Mouse (Mus musculus) liver, postnatal 0 days (tissue): ENCODE results near the gene Caskin2. TPM values are rescaled to one million over a fixed set of nuclear protein-coding genes. Genes with fewer than 3 reads are reported as not detected.
"Not testable (repeated sequence)": the region's sequence is repeated elsewhere in the genome, so short reads cannot be mapped to it uniquely, and the experiment has no call there.

Experiments
- ATAC-seq: fragments of 200-750 bp; cut with Nextera tagmentation; 2 replicates; pipeline ENCODE4 v1.8.0; 2017; ENCODE audit warnings: mild to moderate bottlenecking, moderate library complexity
- DNase-seq: peaks from one replicate; pipeline ENCODE4 v3.0.0-alpha.2; 2016
- H3K27ac ChIP-seq: fragments of 300-500 bp; sonication (generic); 2 replicates; pipeline ENCODE4 v1.5.1; 2014; ENCODE audit warnings: antibody characterized with exemption, moderate library complexity, mild to moderate bottlenecking, low read depth
- H3K27me3 ChIP-seq: fragments of 300-500 bp; sonication (generic); 2 replicates; pipeline ENCODE4 v1.6.1; 2014; ENCODE audit warnings: low read length, control low read depth, mixed read lengths; ENCODE audit not compliant: insufficient read depth
- H3K36me3 ChIP-seq: fragments of 300-500 bp; sonication (generic); replicated peaks from 2 replicates; pipeline ENCODE4 v1.6.1; 2014; ENCODE audit warnings: mild to moderate bottlenecking, control low read depth, low read length, moderate library complexity, mixed read lengths; ENCODE audit not compliant: insufficient read depth
- H3K4me1 ChIP-seq: fragments of 300-500 bp; sonication (generic); 2 replicates; pipeline ENCODE4 v1.6.1; 2014; ENCODE audit warnings: antibody characterized with exemption, mild to moderate bottlenecking, control low read depth; ENCODE audit not compliant: insufficient read depth
- H3K4me2 ChIP-seq: fragments of 300-500 bp; sonication (generic); 2 replicates; pipeline ENCODE4 v1.6.1; 2014; ENCODE audit warnings: low read depth, mild to moderate bottlenecking, low read length, moderate library complexity, mixed read lengths
- H3K4me3 ChIP-seq: fragments of 300-500 bp; sonication (generic); 2 replicates; pipeline ENCODE4 v1.5.1; 2014; ENCODE audit warnings: low read depth, low read length
- H3K9ac ChIP-seq: fragments of 300-500 bp; sonication (generic); replicated peaks from 2 replicates; pipeline ENCODE4 v1.6.1; 2014; ENCODE audit warnings: mild to moderate bottlenecking, moderate library complexity
- H3K9me3 ChIP-seq: fragments of 300-500 bp; sonication (generic); 2 replicates; pipeline ENCODE4 v1.6.1; 2016; ENCODE audit warnings: mild to moderate bottlenecking, control low read depth, low read length, mixed read lengths
- CTCF ChIP-seq: sonication (generic); IDR thresholded peaks from 2 replicates; pipeline ENCODE4 v1.5.1; 2016; ENCODE audit warnings: antibody characterized with exemption, low read depth
- EP300 ChIP-seq: IDR thresholded peaks from 2 replicates; pipeline ENCODE4 v1.6.1; 2016; ENCODE audit warnings: antibody characterized with exemption, low read depth, mild to moderate bottlenecking
- WGBS: fragments of 180-500 bp; shearing (Covaris S2); extraction: QIAGEN DNeasy Blood & Tissue Kit; methylation state at CpG from one replicate; pipeline ENCODE4 v1.1.7; 2014; ENCODE audit not compliant: insufficient replicate concordance; 5-methylcytosine and 5-hydroxymethylcytosine counted together
- polyA plus RNA-seq: library from polyadenylated mRNA; unstranded; fragments of >200 nt; fragmentation: Nextera tagmentation; extraction: Ambion mirVana; gene quantifications from 2 replicates; pipeline ENCODE4 v1.2.1, GENCODE M21; 2015

Gene Caskin2
- 3.2 and 3.3 TPM in 2 replicates for polyA plus RNA-seq

DNA sequence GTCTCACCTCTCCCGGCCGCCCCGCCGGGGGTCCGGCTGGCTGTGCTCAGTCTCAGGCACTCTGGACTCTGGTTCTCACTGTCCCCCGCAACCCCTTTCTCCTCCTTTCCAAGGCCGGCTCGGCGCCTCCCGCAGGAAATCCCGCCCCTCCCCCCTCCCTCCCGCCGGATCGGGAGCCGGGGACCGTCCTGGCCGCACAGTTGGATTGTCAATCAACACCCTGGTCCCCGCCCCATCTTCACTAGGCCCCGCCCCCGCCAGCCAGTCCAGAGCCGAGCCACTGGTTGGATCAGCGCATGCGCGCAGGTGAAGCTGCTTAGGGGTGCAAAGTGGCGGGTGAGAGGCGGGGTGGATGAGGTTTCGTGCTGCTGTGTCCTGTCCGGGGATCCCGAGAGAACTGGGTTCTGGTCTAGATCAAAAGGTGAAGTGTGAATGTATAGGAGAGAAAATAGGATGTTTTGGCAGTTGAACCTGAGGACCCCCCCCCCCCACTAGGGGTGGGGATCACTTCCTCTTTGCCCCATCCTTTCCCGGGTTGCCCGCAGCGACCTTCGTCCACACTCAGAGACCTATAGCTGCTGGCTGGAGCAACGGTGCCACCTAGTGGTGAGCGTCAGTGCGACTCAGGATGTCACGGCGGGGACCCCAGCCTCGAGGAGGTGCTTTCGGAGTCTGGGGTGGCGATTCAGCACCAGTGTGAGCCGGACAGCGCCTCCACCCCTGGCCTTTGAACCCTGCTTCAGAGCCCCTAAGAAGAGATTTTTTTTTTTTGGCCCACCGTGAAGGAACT, at the start of gene Caskin2:
TSS of gene Caskin2 (minus strand) at position 133 of the 790 bp plus-strand sequence.
- peak within 1 kb of the TSS; percentile 96 for H3K4me2 ChIP-seq
- TF ChIP-seq CTCF (peak; percentile 98), EP300 (no peak)
- ATAC-seq (peak; percentile 87), DNase-seq (peak; percentile 99)
- no peaks in the 10 kb centered on the region for H3K27me3 ChIP-seq
- peak within 1 kb of the TSS; percentile 82 for H3K27ac ChIP-seq
- H3K4me1 ChIP-seq, result peaks cover 48% of the 10 kb centered on the region
- H3K4me3 ChIP-seq, result peak within 1 kb of the TSS; percentile 91
- WGBS, result 0% methylated on average over 42 of the region's 44 CpGs
- no peaks in the 10 kb centered on the region for H3K36me3 ChIP-seq
- peak within 1 kb of the TSS; percentile 82 for H3K9ac ChIP-seq
- H3K9me3 ChIP-seq, result no peaks in the 10 kb centered on the region

DNA sequence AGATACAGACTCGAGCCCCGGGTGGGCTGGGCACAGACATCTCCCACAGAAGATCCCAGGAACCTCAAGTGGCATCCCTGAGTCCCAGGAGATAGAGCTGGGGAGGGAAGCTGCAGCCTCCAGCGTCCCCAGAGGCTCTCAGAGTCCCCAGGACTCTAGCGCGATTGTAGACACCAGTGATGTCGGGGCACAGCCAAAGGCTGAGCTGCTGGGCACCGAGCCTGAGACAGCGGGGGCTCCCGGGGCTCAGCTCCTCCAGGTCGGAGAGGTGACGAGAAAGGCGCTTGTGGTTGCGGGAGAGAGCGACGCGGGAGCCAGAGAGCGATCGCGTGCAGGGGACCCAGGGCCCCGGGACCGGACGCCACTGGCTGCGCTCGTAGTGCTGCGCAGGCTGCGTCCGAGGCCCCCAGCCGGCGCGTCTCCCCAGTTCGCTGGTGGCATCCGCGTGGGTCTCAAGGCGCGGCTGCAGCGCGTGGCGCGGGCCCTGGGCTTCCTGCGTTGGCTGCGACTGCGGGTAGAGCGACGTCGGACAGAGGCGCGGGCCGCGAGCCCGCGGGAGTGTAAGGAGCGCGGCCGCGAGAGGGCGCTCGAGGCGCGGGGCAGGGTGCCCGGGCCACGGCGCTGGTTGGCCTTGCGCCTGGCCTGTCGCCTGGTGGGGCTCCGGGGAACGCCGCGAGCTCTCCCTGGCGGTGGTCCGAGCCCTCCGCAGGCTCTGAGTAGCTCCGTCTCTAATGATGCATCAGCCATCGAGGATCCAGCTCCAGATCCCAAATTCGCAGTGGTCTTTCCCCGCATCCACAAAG, 45.9 kb upstream of the Caskin2 start:
- Histone ChIP-seq H3K27me3 (peaks cover 35% of the 10 kb centered on the region), H3K9ac (peak overlapping the region; percentile 46), H3K36me3 (peaks cover 4% of the 10 kb centered on the region; the same call in 1 of the 2 replicates), H3K9me3 (no peaks in the 10 kb centered on the region), H3K4me2 (peak overlapping the region; percentile 65), H3K4me1 (peaks cover 13% of the 10 kb centered on the region), H3K4me3 (peak overlapping the region; percentile 34), H3K27ac (no peak overlapping the region)
- TF ChIP-seq EP300, result no peak
- TF ChIP-seq CTCF, result peak; percentile 81
- ATAC-seq (peak; percentile 90), DNase-seq (peak; percentile 91)
- WGBS, result 4% methylated on average over 66 of the region's 75 CpGs

DNA sequence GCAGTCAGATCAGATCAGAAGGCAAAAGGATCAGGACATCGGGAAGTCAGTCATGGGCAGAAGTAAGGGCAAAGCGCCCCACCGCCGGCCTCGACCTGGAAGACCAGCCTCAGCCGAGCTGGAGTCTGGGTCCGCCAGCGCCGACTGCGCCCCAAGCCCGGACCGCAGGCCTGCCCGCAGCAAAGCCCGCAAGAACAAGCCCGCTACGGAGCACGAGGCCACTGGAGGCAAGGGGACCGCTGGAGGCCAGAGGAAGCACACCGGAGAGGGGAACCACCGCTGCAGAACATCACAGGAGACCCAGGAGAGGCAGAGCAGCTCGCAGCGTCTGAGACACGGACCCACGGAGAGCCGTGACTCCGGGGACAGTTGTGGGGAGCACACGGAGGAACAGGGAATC, 44.9 kb upstream of the Caskin2 start, which contains the start of gene Myo15b:
TSS of gene Myo15b (plus strand) at position 53 of the 400 bp plus-strand sequence.
- Histone ChIP-seq H3K27ac (no peak within 1 kb of the TSS), H3K27me3 (peaks cover 35% of the 10 kb centered on the region), H3K4me3 (peak within 1 kb of the TSS; percentile 34), H3K9ac (peak within 1 kb of the TSS; percentile 46), H3K4me2 (peak within 1 kb of the TSS; percentile 65), H3K36me3 (peaks cover 9% of the 10 kb centered on the region), H3K9me3 (no peaks in the 10 kb centered on the region), H3K4me1 (peaks cover 13% of the 10 kb centered on the region)
- WGBS, result 13% methylated on average over 27 of the region's 27 CpGs
- TF ChIP-seq CTCF (no peak), EP300 (no peak)
- ATAC-seq, result no peak
- no peak for DNase-seq

DNA sequence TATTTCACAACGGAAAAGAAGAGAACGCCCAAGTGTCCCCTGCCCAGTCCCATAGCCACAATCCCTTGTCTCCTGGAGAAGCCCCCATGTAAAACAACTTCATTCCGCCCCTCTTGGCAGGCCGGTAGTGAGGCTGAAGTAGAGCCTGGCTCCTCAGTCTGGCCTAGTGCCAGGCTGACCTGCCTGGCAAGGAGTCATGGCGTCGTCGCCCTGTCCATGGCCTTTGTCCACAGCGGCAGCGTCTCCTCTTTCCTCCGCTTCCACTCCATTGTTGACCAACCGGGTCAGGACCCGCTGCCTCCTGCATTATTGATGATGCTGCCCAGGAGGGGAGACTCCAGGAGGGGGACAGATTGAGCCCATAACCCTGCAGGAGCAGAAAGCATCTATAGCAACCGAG, 44.5 kb upstream of the Caskin2 start:
- no peak for DNase-seq
- no peak for ATAC-seq
- peaks cover 35% of the 10 kb centered on the region for H3K27me3 ChIP-seq
- 0 out of 2 replicates have a peak overlapping the region, but pooled peaks have one; percentile 26 for H3K4me2 ChIP-seq
- no peak overlapping the region for H3K4me3 ChIP-seq
- TF ChIP-seq EP300, result no peak
- TF ChIP-seq CTCF, result no peak
- peak overlapping the region; percentile 6; the same call in 1 of the 2 replicates for H3K9ac ChIP-seq
- no peaks in the 10 kb centered on the region for H3K9me3 ChIP-seq
- no peak overlapping the region for H3K27ac ChIP-seq
- H3K4me1 ChIP-seq, result peaks cover 13% of the 10 kb centered on the region
- H3K36me3 ChIP-seq, result peaks cover 13% of the 10 kb centered on the region
- 61% methylated on average over 13 of the region's 13 CpGs for WGBS

DNA sequence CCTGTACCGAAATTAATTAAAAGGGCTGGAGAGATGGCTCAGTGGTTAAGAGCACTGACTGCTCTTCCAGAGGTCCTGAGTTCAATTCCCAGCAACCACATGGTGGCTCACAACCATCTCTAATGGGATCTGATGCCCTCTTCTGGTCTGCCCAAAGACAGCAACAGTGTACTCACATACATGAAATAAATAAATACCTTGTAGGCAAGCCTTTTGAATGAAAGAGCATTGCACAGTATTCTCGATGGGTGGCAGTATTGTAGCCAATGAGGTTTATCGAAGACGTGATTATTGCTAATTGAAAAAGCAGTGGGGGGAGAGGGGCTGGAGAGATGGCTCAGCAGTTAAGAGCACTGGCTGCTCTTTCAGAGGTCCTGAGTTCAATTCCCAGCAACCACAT, 43.7 kb upstream of the Caskin2 start:
- H3K9me3 ChIP-seq, H3K27ac ChIP-seq, DNase-seq, H3K4me2 ChIP-seq, H3K9ac ChIP-seq, H3K4me3 ChIP-seq, ATAC-seq: not testable (repeated sequence)
- peaks cover 18% of the 10 kb centered on the region for H3K36me3 ChIP-seq
- peaks cover 13% of the 10 kb centered on the region for H3K4me1 ChIP-seq
- peaks cover 35% of the 10 kb centered on the region for H3K27me3 ChIP-seq
- 90% methylated on average over 4 of the region's 4 CpGs for WGBS

DNA sequence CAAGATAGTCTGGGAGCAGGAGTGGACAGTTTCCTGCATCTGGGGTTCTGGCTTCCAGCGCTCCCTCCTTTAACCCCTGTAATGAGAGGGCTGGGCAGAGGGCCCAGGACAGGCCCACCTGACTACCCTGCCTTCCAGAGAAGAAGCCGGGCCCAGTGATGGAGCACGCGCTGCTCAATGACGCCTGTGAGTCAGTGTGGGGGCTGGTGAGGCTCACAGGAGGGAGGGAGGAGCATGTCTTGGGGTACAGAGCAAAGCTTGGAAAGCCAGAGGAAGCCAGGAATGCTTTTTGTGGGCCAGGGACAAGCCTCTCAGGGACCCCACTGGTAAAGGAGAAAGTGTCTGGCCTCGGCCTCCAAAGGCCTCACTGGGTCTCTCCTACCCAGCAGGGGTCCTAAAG, 41.2 kb upstream of the Caskin2 start:
- ATAC-seq, result no peak
- no peak overlapping the region for H3K4me3 ChIP-seq

More for the DNA sequence above, 41.2 kb upstream of the Caskin2 start:
- no peaks in the 10 kb centered on the region for H3K9me3 ChIP-seq
- no peak overlapping the region for H3K4me2 ChIP-seq
- peaks cover 23% of the 10 kb centered on the region for H3K27me3 ChIP-seq
- WGBS, result 89% methylated on average over 6 of the region's 6 CpGs
- no peak for DNase-seq
- H3K4me1 ChIP-seq, result peaks cover 13% of the 10 kb centered on the region
- TF ChIP-seq CTCF (no peak), EP300 (no peak)
- H3K36me3 ChIP-seq, result peaks cover 39% of the 10 kb centered on the region
- H3K27ac ChIP-seq, result no peak overlapping the region
- H3K9ac ChIP-seq, result no peak overlapping the region
